Mouse (Mus musculus): ENCODE data around the gene Acot1.
"Not testable (repeated sequence)": the region's sequence is repeated elsewhere in the genome, so short reads cannot be mapped to it uniquely, and the experiment has no call there.

The Acot1 gene

DNA sequence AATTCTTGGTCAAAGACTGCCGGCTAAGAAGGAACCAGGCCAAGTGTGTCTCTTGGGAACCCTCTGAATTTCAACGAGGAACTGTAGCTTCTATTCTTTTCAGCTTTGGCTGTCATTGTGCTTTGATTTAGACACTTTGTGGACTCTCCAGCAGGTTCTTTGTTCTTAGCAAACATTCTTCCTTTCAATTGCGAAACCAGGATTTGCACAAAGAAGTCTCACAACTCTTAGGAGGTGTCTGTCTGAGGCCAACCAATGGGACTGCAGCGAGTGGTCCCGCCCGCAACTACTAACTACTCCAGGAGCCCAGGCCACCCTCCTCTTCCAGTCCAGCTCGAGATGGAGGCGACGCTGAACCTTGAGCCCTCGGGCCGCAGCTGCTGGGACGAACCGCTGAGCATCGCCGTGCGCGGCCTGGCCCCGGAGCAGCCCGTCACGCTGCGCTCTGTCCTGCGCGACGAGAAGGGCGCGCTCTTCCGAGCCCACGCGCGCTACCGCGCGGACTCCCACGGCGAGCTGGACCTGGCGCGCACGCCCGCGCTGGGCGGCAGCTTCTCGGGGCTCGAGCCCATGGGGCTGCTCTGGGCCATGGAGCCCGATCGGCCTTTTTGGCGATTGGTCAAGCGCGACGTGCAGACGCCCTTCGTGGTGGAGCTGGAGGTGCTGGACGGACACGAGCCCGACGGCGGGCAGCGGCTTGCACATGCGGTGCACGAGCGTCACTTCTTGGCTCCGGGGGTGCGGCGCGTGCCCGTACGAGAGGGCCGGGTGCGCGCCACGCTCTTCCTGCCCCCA is at the start of gene Acot1:
Acot1 (plus strand) TSS at position 320 of the 795 bp plus-strand sequence.
- peak; percentile 47 to 55 for DNase-seq

DNA sequence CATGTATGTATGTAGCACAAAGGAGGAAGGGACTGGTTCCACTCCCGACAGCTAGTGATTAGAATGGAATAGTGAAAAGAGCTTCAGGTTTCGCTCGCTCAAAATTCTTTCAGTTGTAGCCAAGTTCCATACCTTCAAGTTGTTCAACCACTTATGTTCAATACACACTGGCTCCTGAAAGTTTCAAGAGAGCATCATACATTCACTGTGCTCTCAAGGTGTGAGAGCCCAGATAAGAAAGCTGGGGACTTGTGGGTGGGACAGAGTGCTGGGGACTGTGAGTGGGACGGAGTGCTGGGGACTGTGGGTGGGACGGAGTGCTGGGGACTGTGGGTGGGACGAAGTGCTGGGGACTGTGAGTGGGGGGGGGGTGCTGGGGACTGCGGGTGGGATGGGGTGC is 44.1 kb upstream of the Acot1 start:
- no peak for DNase-seq

DNA sequence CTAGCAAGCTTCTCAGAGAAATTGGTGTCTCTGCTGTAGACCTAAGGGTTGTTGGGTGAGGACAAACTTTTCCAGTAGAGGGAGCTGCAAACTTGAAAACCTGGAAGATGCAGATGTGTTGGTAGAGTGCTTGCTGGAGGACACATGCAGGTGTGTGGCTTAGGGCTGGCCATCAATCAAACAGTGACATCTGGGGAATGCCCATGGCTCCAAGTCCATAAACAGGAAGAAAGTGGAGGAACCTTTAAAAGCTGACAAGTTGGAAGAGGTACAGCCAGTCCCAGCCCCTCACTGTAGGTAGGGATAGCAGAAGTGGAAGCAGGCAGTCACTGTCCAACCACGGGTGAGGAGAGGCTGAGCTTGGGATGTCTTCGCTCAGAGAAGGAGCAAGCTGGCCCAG is 37.2 kb upstream of the Acot1 start:
- no peak for DNase-seq

DNA sequence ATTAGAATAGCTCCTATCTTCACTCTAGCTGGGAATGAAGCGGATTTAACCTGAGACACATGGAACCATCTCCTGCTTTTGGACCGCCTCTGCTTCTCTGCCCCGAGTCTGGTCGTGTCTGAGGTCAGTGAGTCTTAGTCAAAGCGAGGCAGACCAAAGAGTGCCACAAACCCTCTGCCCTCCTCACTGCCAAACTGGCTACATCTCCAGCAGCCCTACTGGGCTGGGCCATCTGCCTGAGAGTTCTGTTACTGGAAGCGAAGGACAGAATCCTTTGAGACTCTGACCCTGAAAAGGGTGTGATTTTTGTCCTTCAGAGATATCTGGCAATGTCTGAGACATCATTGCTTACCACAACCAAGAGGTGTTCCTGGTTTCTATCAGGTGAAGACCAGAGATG is 30.4 kb upstream of the Acot1 start:
- peak; percentile 71 to 85 for DNase-seq

DNA sequence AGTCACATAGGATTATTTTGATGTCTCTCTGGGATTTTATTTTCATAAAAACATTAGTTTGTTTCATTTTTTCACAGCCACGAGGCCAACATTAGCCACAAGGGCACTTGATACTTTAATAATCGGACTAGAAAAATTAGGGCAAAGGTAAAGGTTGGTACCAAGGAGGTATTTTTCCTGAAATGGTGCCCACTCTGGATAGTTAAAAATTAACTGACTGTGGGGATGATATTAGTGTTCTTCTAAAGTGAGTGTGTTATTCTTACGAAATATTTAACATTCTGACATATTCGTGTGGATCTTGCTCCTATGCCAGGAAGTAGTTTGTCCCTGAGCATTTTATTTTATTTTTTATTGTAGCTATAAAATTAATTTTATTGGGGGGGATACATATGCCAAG is 27.7 kb upstream of the Acot1 start:
- no peak for DNase-seq

DNA sequence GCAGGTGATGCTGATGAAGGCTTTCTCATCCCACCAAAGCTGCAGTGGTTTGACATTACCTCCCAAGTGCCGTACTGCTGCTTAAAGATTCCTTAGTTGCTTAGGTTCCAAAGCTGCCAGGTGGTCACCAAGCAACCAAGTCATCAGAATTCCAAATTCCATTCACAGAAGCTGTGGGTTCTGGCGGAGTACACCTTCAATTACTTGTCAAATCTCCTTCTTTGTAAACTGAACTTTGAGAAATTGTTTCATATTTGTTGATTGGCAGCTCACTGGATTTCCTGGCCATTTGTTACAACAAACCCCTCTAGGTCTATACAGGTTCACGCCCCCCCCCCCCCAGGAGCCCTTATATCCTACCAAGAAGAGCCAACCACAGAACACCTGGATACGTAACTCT is 24.5 kb upstream of the Acot1 start, which contains the start of gene Heatr4:
Heatr4 (minus strand) TSS at position 101 of the 400 bp plus-strand sequence.
- DNase-seq = no peak

DNA sequence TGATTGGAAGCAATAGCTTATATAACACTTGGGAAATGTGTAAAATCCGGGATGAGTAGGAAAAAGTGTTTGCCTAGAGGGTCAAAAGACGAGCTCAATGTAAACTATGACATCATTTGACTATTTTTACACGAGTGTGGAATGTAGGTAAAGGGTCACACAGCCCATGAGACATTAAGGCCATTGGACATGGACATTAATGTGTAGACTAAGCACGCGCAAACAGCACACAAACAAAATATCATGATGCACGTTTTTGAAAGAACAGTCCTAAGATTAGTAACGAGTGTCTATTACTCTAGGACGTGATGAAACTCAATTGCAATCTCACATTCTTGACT is 22.1 kb upstream of the Acot1 start:
- DNase-seq = no peak

DNA sequence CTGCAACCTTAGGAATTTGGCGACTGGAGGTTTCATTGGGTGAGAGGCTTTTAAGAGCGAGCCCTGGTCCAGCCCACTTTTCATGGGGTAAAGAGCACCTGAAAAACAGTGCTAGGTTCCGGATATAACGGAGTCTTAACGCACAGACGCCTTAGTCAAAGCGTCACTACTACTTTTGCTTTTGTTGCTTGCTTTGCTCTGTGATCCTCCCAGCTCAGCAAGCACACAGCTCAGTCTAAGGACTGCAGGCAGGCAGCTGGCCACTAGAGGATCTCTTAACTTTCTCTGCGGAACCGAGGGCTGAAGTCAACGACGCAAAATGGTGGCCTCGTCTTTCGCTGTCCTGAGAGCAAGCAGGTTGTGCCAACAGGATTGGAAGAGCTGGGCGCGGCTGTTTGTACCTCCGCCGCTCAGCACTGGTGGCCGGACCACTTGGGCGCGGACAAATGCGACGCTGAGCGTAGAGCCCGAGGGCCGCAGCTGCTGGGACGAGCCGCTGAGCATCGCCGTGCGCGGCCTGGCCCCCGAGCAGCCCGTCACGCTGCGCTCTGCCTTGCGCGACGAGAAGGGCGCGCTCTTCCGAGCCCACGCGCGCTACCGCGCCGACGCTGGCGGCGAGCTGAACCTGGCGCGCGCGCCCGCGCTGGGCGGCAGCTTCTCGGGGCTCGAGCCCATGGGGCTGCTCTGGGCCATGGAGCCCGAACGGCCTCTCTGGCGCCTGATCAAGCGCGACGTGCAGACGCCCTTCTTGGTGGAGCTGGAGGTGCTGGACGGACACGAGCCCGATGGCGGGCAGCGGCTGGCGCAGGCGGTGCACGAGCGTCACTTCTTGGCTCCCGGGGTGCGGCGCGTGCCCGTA is 21.5 kb upstream of the Acot1 start, which contains the start of gene Acot2:
Acot2 (plus strand) TSS at position 279 of the 859 bp plus-strand sequence.
- DNase-seq = peak; percentile 75 to 82

DNA sequence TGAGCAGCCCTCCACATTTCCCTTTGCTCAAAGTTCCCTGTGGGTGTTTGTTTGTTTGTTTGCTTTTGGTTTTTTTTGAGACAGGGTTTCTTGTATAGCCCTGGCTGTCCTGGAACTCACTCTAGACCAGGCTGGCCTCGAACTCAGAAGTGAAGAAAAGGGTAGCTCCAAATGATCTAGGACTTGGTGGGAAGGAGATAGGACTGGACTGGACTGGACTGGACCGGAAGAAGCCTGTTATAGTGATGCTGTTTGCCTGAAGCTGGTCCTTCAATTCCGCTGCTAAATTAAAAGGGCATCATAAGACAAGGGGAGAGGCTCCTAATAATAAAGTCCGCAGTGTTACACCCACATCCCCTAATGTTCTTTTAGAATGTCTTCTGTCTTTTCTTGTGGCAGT is 20.8 kb upstream of the Acot1 start:
- no peak for DNase-seq

DNA sequence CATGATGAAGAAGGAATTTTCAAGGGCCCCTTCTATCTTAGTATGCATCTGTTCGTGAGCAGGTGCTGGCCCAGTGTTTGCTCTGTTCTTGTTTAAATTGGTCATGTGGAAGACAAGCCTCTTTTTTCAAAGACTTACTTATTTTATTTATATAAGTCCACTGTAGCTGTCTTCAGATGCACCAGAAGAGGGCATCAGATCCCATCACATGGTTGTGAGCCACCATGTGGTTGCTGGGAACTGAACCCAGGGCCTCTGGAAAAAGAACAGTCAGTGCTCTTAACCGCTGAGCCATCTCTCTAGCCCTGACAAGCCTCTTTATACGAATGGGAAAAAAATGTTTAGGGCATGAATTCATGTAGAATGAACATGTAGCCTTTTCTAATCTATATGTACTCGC is 19.9 kb upstream of the Acot1 start:
- DNase-seq = no peak

DNA sequence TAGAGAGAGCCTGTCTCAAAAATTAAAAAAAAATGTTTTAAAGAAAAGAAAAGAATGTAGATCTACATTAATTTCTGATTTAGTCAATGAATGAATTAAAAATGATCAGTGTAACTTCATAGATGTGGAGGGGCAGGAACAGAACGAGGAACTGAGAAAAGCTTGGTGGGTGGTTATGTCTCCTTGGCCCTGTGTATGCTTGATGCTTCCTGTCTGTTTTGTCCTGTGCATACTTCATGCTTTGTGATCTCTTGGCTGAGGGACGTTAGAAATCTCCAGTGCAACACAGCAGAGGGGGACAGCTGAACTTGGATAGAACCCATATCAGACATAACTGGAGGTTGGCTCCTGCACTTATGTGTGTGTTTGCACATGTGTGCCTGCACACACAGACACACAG is 12.1 kb upstream of the Acot1 start:
- DNase-seq = no peak

DNA sequence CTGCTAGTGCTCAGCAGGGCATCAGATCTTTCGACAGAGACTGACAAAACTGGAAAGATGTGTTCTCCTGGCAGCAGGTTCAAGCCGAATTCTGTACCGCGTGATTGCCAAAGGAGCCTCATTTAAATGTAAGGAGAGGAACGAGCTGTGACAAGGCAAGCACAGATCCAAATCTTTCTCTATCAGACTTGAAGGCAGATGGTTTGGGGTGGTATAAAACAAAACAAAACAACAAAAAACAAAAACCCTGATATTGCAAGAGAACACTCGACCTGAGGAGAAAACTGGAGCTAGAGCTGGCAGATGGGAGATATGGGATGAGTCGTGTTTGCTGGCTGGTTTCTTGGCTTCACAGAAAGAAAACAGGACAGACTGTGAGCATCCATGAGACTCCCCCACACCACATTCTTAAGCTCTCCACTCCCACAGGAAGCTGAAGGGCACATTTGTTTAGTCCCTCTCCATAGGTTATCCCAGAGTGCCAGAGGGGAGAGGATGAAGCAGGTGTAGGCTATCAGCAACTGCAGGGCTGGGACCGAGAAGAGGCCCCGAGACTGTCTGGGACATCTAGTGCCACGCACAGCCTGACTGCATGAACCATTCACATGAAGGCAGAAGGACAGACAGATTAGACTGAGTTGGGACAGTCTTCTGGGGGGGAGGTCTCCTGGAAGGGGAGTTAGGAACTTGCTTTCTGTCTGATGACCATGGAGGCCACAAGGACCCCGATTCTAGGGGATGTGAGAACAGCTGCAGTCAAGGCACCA is 10.8 kb upstream of the Acot1 start:
- DNase-seq = no peak

DNA sequence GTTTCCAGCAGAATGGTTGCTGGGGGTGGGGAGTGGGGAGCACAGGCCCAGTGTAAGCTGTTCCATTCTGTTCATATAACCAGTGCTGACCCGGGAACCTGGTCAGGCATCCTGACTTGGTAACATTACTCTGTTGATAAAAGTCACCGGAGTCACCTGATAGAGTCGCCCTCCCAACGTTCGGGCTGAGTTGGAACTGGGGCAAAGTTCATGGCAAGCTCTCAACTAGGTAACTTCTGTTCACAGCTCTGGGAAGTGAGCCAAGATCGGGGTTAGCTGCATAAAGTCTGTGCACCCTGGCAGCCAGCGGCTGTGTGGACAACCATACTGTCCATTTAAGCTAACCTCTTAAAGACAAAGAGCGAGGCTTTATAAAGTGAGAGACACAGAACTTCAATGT is 10.1 kb upstream of the Acot1 start:
- not testable (repeated sequence) for DNase-seq

DNA sequence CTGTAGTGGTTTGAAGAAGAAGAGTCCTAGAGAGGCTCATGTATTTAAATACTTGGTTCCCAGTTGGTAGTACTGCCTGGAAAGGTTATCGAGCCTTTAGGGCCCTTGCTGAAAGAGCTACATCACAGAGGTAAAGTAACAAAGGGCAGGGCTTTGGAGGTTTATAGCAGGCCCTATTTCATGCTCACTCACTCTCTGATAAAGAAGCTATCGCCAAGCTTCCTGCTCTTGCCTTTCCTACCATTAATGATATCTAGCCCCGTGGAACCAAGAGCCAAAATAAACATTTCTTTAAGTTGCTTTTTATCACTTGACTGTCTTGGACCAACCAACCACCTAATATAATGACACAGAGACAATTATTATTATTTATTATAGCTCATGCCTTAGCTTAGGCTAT is 8.9 kb upstream of the Acot1 start:
- no peak for DNase-seq

DNA sequence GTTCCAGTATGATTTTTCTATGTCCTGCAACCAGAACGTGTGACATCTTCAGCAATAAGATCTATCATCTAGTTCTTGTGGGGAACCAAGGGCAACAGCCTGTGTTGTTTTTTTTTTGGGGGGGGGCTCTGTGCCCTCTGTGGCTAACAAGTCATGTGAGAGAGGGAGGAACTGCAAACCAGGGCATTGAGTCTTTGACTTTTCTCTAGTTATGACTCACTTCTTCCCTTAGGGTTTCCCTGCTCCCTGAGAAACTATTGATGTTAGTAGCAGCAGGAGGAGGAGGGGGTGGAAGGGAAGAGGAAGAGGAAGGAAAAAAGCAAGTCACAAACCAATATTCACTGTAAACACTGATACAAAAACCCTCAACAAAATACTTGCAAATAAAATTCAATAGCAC is 5.4 kb upstream of the Acot1 start:
- no peak for DNase-seq

DNA sequence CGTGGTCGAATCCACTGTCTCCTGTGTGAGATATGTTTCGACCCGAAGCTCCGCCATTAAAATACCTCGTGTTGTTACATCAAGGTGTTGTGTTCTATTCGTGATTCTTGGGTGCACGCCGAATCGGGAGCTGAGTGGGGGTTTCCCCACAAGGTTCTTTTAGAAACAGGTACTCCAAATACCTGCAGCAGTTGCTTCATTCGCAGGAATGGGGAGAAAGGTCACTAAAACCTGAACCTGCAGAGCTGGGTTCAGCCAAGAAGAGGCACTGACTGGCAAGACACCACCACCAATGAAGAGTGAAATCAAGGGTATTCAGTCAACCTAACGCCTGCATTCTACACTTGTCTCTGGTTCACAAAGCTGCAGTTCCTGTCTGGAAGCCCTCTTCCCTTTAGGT is 1.0 kb upstream of the Acot1 start:
- no peak for DNase-seq

DNA sequence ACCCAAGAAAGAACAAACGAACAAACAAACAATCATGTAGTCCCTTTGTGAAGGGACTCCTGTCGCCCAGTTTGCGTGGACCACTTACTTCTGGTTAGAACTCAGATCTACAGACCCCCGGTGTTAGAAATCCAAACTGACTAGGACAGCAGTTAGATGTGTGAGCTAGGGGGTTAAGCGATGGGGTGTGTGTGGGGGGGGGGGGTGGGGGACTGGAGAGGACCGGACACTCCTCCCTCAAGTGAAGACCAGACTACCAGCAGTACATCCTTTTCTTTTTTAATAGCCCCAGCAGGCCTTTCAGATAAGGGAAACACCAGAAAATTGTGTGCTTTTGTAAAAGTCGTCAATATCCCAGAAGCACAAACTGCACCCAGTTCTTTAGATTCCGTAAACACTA is 561 bp upstream of the Acot1 start:
- DNase-seq = no peak

DNA sequence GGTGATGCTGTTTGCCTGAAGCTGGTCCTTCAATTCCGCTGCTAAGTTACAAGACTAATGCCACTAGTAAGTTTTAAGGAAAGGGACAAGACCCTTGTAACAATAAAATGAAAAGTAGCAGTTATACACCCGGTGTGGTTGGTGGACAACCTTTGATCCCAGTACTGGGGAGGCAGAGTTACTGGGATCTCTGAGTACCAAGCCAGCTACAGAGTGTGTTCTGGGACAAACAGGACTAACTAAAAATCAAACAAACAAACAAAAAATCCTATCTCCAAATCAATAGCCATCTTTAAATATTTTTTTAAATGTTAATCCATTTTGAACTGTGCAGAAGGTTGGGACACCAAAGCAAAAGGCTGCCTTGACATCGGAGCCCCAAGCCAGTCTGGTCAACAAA is 911 bp downstream of the Acot1 start:
- no peak for DNase-seq

DNA sequence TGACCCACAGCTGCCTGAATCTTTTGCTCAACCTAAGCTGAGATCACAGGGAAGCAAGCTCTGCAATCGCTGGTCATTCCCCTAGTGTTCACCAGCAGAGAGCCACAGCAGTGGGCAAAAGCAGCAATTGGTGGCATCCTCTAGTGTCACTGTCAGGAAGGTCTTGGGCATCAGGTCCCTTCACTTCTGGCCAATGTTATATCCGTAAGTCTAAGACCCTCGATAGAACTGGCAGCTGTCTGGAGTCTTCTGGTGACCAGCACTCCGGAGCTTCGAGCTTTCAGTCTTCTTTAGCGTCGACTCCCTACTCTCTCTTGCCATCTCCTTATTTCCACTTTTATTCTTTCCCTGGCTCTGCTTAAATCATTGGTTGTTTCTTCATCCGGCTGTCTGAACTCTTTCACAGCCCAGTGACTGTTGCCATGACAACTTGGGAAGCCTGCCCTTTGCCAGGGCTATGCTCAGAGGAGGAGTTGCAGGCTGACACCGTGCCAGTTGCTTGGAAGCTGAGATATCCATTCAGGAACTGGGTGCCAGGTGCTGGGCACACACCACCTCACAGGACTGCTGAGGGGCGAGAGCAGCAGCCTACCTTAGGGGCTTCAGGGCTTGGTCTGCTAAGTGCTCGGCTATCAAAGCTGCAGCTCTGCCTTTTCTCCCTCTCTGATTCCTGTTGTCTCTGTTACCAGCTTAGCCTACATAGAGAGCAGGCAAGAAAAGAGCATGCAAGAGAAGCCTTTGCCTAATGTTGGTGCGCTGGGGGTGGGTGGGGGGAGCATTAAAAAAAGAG is 2.2 kb downstream of the Acot1 start:
- peak; percentile 73 to 83 for DNase-seq

DNA sequence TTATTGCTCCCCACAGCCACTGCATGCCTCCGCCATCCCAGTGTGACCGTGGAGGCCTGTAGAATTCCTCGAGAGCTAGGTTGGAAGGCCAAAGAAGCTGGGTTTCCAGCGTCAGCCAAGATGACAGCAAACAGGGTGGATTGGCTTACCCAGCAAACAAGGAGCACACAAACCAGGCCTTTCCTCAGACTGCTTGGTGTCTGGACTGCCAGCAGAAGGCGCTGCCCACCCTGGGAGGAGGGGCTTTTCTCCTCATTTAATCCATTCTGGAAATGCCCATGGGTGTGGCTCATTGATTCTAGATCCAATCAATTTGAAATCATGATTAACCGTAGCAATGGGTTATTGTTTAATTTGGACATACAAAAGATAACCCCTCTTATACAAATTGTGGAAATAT is 3.8 kb downstream of the Acot1 start:
- no peak for DNase-seq

DNA sequence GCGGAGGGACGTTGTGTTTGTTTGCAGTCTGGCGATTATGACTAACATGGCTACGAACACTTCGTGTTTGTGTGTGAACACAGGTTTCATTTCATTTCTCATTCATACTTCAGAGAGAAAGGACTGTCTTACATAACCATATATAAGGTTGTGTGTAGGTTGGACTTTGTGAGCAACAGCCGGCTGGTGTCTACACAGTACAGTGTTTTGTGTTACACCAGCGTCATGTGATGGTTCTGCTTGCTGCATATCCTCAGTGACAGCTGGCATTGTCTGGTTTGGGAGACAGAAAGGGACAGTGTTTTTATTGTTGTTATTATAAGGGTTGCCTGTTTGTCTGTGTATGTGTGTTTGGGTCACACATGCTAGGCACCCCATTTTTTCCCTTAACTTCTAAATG is 4.4 kb downstream of the Acot1 start:
- no peak for DNase-seq

DNA sequence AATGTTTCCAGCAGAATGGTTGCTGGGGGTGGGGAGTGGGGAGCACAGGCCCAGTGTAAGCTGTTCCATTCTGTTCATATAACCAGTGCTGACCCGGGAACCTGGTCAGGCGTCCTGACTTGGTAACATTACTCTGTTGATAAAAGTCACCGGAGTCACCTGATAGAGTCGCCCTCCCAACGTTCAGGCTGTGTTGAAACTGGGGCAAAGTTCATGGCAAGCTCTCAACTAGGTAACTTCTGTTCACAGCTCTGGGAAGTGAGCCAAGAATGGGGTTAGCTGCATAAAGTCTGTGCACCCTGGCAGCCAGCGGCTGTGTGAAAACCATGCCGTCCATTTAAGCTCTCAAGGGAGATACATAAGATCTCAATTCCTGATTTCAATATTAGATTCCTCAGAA is 11.2 kb downstream of the Acot1 start:
- DNase-seq = not testable (repeated sequence)

DNA sequence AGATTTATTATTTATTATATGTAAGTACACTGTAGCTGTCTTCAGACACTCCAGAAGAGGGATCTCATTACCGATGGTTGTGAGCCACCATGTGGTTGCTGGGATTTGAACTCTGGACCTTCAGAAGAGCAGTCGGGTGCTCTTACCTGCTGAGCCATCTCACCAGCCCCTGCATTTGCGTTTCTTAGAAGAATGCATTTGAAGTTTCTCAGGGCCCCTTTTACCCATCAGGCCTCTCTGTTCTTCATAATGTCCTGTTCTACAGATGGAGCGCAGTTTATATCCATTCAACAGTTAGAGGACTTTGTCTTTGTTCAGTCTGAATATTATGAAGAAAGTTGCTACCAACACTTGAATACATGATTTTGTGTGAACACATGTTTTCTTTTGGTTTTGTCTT is 13.0 kb downstream of the Acot1 start:
- DNase-seq = not testable (repeated sequence)
